ENCODE assay signal across 21 mouse cellular contexts in the genomic region with DNA sequence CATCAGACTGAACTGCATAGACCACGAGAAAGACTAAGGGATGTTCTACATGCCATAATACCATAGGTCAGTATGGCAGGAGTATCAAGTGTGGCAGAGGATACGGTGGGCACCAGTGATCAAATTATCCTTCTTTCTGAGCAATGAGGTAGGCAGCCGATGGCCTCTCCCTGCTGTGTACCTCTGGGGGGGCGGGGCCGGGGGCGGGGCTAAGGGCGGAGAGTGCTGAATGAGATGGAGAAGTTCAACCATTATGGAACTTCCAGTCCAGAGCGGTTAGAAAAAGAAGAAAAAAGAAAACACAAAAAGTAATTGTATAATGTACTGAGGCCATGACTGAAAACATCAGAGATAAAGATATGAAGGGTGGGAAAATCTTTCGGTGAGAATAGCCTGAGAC.
DNase-seq lines count a peak whose midpoint lies in the region; ATAC-seq and TF ChIP-seq lines count a peak whose summit lies in the region.
"Had no signal": no experiment of that assay in that cellular context is flagged by ENCODE, and none has a peak within 500 bp of the region (broad histone marks: within the 10 kb centered on the region; RNA-seq: fewer than 3 reads in every experiment).

No protein-coding gene starts in this region.

- WGBS in liver, postnatal 0 days (ENCODE audit: insufficient replicate concordance): 39% methylated on average over 9 of the region's 9 CpGs
- WGBS in liver, embryonic 12.5 days (ENCODE audit: insufficient replicate concordance): 51% methylated on average over 9 of the region's 9 CpGs

- no peaks in the 10 kb centered on the region for H3K36me3 ChIP-seq in liver, postnatal 0 days (replicated peaks; ENCODE audit: insufficient read depth, low read length)
- no peaks in the 10 kb centered on the region for H3K36me3 ChIP-seq in liver, embryonic 12.5 days
- H3K36me3 ChIP-seq: embryonic facial prominence, embryonic 10.5 days; embryonic facial prominence, embryonic 12.5 days; forebrain, embryonic 15.5 days; G1E had no signal

- TF ChIP-seq CTCF in liver, postnatal 0 days (IDR thresholded peaks at IDR 0.05; ENCODE audit: low read depth): no peak

- no peak overlapping the region for H3K4me3 ChIP-seq in liver, postnatal 0 days (ENCODE audit: low read depth, low read length)
- no peak overlapping the region for H3K4me3 ChIP-seq in liver, embryonic 12.5 days
- H3K4me3 ChIP-seq: embryonic facial prominence, embryonic 10.5 days; embryonic facial prominence, embryonic 12.5 days; forebrain, embryonic 13.5 days; forebrain, embryonic 15.5 days had no signal

- no peak overlapping the region for H3K27ac ChIP-seq in liver, postnatal 0 days (ENCODE audit: low read depth)
- no peak overlapping the region for H3K27ac ChIP-seq in liver, embryonic 12.5 days
- H3K27ac ChIP-seq: embryonic facial prominence, embryonic 10.5 days; embryonic facial prominence, embryonic 12.5 days; forebrain, embryonic 13.5 days; forebrain, embryonic 15.5 days had no signal

- no peak overlapping the region for H3K4me2 ChIP-seq in liver, postnatal 0 days (ENCODE audit: low read depth, low read length)
- no peak overlapping the region for H3K4me2 ChIP-seq in liver, embryonic 12.5 days
- H3K4me2 ChIP-seq: embryonic facial prominence, embryonic 12.5 days; forebrain, embryonic 13.5 days; forebrain, embryonic 15.5 days had no signal

- H3K27me3 ChIP-seq in liver, postnatal 0 days (ENCODE audit: insufficient read depth, low read length): no peaks in the 10 kb centered on the region
- no peaks in the 10 kb centered on the region for H3K27me3 ChIP-seq in liver, embryonic 12.5 days (replicated peaks)
- H3K27me3 ChIP-seq: embryonic facial prominence, embryonic 12.5 days; forebrain, embryonic 15.5 days had no signal

- H3K9ac ChIP-seq in liver, postnatal 0 days (replicated peaks): no peak overlapping the region
- H3K9ac ChIP-seq in liver, embryonic 12.5 days: no peak overlapping the region
- H3K9ac ChIP-seq: embryonic facial prominence, embryonic 12.5 days; forebrain, embryonic 13.5 days; forebrain, embryonic 15.5 days; forebrain, postnatal 0 days had no signal

- peak; percentile 26 for DNase-seq in liver, postnatal 0 days
- DNase-seq in R1 (ENCODE audit: low read depth, low spot score): peak; percentile 51
- no peak for DNase-seq in spleen, postnatal 4 days (ENCODE audit: low spot score in 2 of 2)
- no peak for DNase-seq in layer of hippocampus, postnatal 36 days
- DNase-seq: adrenal gland, adult 8-10 months; adrenal gland, postnatal 14 days; adrenal gland, postnatal 36 days; cerebellum, adult 11-12 months; cerebellum, adult 2 months; cerebellum, adult 9-10 months; cerebellum, postnatal 10 days; cerebellum, postnatal 25 days; forebrain, postnatal 0 days had no signal

- no peak for TF ChIP-seq EP300 in liver, postnatal 0 days (IDR thresholded peaks at IDR 0.05; ENCODE audit: low read depth)

- peaks cover 7% of the 10 kb centered on the region for H3K4me1 ChIP-seq in liver, postnatal 0 days (ENCODE audit: insufficient read depth)
- no peaks in the 10 kb centered on the region for H3K4me1 ChIP-seq in liver, embryonic 12.5 days

- no peaks in the 10 kb centered on the region for H3K9me3 ChIP-seq in liver, postnatal 0 days (ENCODE audit: low read length)
- no peaks in the 10 kb centered on the region for H3K9me3 ChIP-seq in liver, embryonic 12.5 days (replicated peaks)
- H3K9me3 ChIP-seq: embryonic facial prominence, embryonic 10.5 days; embryonic facial prominence, embryonic 12.5 days; forebrain, embryonic 13.5 days; forebrain, embryonic 15.5 days had no signal

- no peak for ATAC-seq in liver, postnatal 0 days
- no peak for ATAC-seq in liver, embryonic 12.5 days
- ATAC-seq: activated CD4-positive, CD25-positive, alpha-beta regulatory T cell, adult 4 months; forebrain, embryonic 13.5 days; forebrain, embryonic 15.5 days; forebrain, postnatal 0 days; Patski had no signal

Comparison
In these comparisons a context has a peak if more than half of its experiments do, and no peak if none do; other contexts are left out.
1. DNase-seq: peak in liver, postnatal 0 days (single experiment) and R1 (single experiment); none in spleen, postnatal 4 days (0 of 2) and layer of hippocampus, postnatal 36 days (0 of 2).